Mouse (Mus musculus) heart, embryonic 10.5 days (tissue): ENCODE data around the gene Zwilch. TPM values are rescaled to one million over a fixed set of nuclear protein-coding genes. Genes with fewer than 3 reads are reported as not detected.

ENCODE experiments used
- polyA plus RNA-seq: library from polyadenylated mRNA; unstranded; fragments of >200 nt; fragmentation: Nextera tagmentation; extraction: Ambion mirVana; gene quantifications from 2 replicates; pipeline ENCODE4 v1.2.1, GENCODE M21; 2016

Gene Zwilch
- polyA plus RNA-seq, 1 experiment from 2014 or later: 31.6 TPM

Other genes starting within 250 kb of the Zwilch start
- gene Smad6, start 151.0 kb downstream of the Zwilch start, polyA plus RNA-seq: 29.4 and 47.2 TPM in 2 replicates
- not detected in 2 replicates for gene Lctl, start 56.0 kb downstream of the Zwilch start, polyA plus RNA-seq
- 998 and 1,151 TPM in 2 replicates for gene Rpl4, start 271 bp upstream of the Zwilch start, polyA plus RNA-seq
- 25.8 and 29.8 TPM in 2 replicates for gene Snapc5, start 6.2 kb upstream of the Zwilch start, polyA plus RNA-seq
- 3.2 TPM in 2 replicates for gene Uchl4, start 62.1 kb upstream of the Zwilch start, polyA plus RNA-seq
- 108 and 118 TPM in 2 replicates for gene Map2k1, start 80.5 kb upstream of the Zwilch start, polyA plus RNA-seq
- 170 and 220 TPM in 2 replicates for gene Tipin, start 108.5 kb upstream of the Zwilch start, polyA plus RNA-seq
- 20.0 and 23.2 TPM in 2 replicates for gene Dis3l, start 168.2 kb upstream of the Zwilch start, polyA plus RNA-seq
- 0.31 and 0.40 TPM in 2 replicates for gene Megf11, start 212.5 kb upstream of the Zwilch start, polyA plus RNA-seq